Mouse (Mus musculus) heart, postnatal 0 days (tissue): ENCODE data around the gene Gpr137.

Experiments
- CTCF ChIP-seq: IDR thresholded peaks from 2 replicates; pipeline ENCODE4 v1.5.1; 2016; ENCODE audit warnings: antibody characterized with exemption, control low read depth, low read depth
- EP300 ChIP-seq: IDR thresholded peaks from 2 replicates; pipeline ENCODE4 v1.6.1; 2016; ENCODE audit warnings: antibody characterized with exemption, low read depth

- TF ChIP-seq CTCF (no peak), EP300 (no peak)
These were observed 1.6 kb downstream of the Gpr137 start for GRCm38 (mm10) chr19:6940396-6941351.
